Mouse (Mus musculus) intestine, embryonic 14.5 days (tissue): ENCODE results near the gene Cdrt4. TPM values are rescaled to one million over a fixed set of nuclear protein-coding genes. Genes with fewer than 3 reads are reported as not detected.

ENCODE experiments used
- ATAC-seq: fragments of 200-750 bp; cut with Nextera tagmentation; replicated peaks from 2 replicates; pipeline ENCODE4 v1.8.0; 2017; ENCODE audit warnings: low read depth, moderate number of reproducible peaks, moderate TSS enrichment, moderate library complexity; ENCODE audit not compliant: low FRiP score, low TSS enrichment
- DNase-seq: peaks from one replicate; pipeline ENCODE4 v3.0.0-alpha.2; 2018; ENCODE audit warnings: low spot score
- H3K27ac ChIP-seq: fragments of 300-500 bp; sonication (generic); 2 replicates; pipeline ENCODE4 v1.5.1; 2014; ENCODE audit warnings: low read depth, mild to moderate bottlenecking, control low read depth
- H3K27me3 ChIP-seq: fragments of 300-500 bp; sonication (generic); replicated peaks from 2 replicates; pipeline ENCODE4 v1.6.1; 2014; ENCODE audit warnings: low read length, control low read depth; ENCODE audit not compliant: control insufficient read depth, insufficient read depth
- H3K36me3 ChIP-seq: fragments of 300-500 bp; sonication (generic); 2 replicates; pipeline ENCODE4 v1.6.1; 2014; ENCODE audit warnings: low read length, control low read depth; ENCODE audit not compliant: control insufficient read depth, insufficient read depth
- H3K4me1 ChIP-seq: fragments of 300-500 bp; sonication (generic); replicated peaks from 2 replicates; pipeline ENCODE4 v1.6.1; 2014; ENCODE audit warnings: low read length, control low read depth, mixed read lengths; ENCODE audit not compliant: control insufficient read depth, insufficient read depth
- H3K4me2 ChIP-seq: fragments of 300-500 bp; sonication (generic); 2 replicates; pipeline ENCODE4 v1.6.1; 2014; ENCODE audit warnings: low read length
- H3K4me3 ChIP-seq: fragments of 300-500 bp; sonication (generic); 2 replicates; pipeline ENCODE4 v1.5.1; 2014; ENCODE audit warnings: low read depth, low read length, control low read depth, mixed read lengths
- H3K9ac ChIP-seq: fragments of 300-500 bp; sonication (generic); 2 replicates; pipeline ENCODE4 v1.6.1; 2014; ENCODE audit warnings: mild to moderate bottlenecking, low read length
- H3K9me3 ChIP-seq: fragments of 300-500 bp; sonication (generic); 2 replicates; pipeline ENCODE4 v1.6.1; 2016; ENCODE audit warnings: low read length, control low read depth; ENCODE audit not compliant: control insufficient read depth
- WGBS: fragments of 180-500 bp; shearing (Covaris S2); extraction: QIAGEN DNeasy Blood & Tissue Kit; methylation state at CpG from one replicate; pipeline ENCODE4 v1.1.7; 2014; 5-methylcytosine and 5-hydroxymethylcytosine counted together
- polyA plus RNA-seq: library from polyadenylated mRNA; unstranded; fragments of >200 nt; fragmentation: Nextera tagmentation; extraction: Ambion mirVana; gene quantifications from 2 replicates; pipeline ENCODE4 v1.2.1, GENCODE M21; 2014

Gene Cdrt4
- polyA plus RNA-seq, 1 experiment from 2014 or later, result 0.35 TPM

DNA sequence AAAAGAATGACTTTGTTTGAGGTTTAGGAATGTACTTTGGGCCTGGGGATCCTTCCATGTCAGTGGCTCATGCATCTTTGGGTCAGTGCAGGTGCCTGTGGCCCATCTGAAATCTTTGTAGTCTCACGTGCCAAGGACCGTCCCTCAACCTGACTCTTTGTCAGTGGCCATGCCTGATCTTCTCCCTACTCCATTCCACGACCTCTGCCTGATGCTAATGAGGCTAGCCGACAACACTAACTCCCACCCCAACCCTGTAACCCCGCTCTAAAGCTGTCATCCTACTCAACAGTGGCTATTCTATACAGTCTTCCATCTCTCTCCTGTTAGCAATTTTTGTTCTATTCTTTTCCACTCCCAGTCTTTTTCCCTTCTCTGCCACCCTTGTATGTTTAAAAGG lies 4.2 kb downstream of the Cdrt4 start:
- ATAC-seq (no peak), DNase-seq (no peak)
- Histone ChIP-seq H3K4me1 (no peaks in the 10 kb centered on the region), H3K36me3 (no peaks in the 10 kb centered on the region), H3K4me3 (no peak overlapping the region), H3K9me3 (peaks cover 6% of the 10 kb centered on the region; the same call in 1 of the 2 replicates), H3K27me3 (no peaks in the 10 kb centered on the region), H3K27ac (no peak overlapping the region), H3K9ac (no peak overlapping the region), H3K4me2 (no peak overlapping the region)
- WGBS, result 81% methylated on average over 5 of the region's 5 CpGs

DNA sequence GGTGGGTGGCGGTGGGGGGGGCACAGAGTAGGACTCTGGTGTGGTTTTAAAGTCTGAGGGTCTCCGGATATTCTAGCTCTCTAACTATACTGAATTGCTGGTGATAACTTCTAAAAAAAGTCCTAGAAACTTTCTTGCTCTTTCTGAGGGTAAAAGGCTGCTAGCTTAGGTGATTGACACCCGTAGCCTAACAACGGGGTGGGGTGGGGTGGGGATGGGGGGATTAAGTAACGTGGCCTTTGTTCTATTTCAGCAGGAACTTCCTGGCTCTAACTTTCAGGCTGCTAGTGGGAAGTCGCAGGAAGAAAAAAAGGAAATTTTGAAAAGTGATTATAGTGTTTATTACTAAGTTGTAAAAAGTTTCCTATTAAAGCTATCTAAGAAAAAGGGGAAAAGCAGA lies 4.8 kb downstream of the Cdrt4 start:
- no peaks in the 10 kb centered on the region for H3K27me3 ChIP-seq
- no peak overlapping the region for H3K4me2 ChIP-seq
- H3K4me1 ChIP-seq, result no peaks in the 10 kb centered on the region
- ATAC-seq (no peak), DNase-seq (no peak)
- no peaks in the 10 kb centered on the region for H3K36me3 ChIP-seq
- no peak overlapping the region for H3K9ac ChIP-seq
- peaks cover 6% of the 10 kb centered on the region; the same call in 1 of the 2 replicates for H3K9me3 ChIP-seq
- H3K4me3 ChIP-seq, result no peak overlapping the region
- 41% methylated on average over 6 of the region's 6 CpGs for WGBS
- H3K27ac ChIP-seq, result no peak overlapping the region

DNA sequence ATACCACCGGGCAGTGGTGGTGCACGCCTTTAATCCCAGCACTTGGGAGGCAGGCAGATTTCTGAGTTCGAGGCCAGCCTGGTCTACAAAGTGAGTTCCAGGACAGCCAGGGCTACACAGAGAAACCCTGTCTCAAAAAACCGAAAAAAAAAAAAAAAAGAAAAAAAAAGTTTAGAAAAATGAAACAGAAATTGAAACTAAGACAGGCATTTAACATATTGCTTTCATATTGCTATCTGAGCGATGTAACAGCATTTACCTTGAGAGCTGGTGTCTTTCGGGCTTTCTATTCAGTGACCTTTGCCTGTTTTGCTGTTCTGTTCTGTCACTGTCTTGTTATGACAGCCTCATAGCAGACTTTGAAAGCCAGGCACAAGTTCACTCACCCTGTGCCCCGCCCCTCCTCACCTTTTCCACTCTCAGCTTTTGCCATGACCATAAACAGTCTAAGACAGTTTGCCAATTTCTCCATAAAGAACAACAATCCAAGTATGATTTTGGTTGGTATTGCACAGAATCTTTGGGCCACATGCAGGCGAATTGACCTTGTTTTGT lies 6.7 kb downstream of the Cdrt4 start:
- no peak overlapping the region for H3K4me3 ChIP-seq
- no peak overlapping the region for H3K9ac ChIP-seq
- ATAC-seq (no peak), DNase-seq (no peak)
- H3K27me3 ChIP-seq, result no peaks in the 10 kb centered on the region
- H3K27ac ChIP-seq, result no peak overlapping the region
- no peak overlapping the region for H3K4me2 ChIP-seq
- no peaks in the 10 kb centered on the region for H3K4me1 ChIP-seq
- 88% methylated on average over 8 of the region's 8 CpGs for WGBS
- H3K36me3 ChIP-seq, result no peaks in the 10 kb centered on the region
- peaks cover 6% of the 10 kb centered on the region; the same call in 1 of the 2 replicates for H3K9me3 ChIP-seq

DNA sequence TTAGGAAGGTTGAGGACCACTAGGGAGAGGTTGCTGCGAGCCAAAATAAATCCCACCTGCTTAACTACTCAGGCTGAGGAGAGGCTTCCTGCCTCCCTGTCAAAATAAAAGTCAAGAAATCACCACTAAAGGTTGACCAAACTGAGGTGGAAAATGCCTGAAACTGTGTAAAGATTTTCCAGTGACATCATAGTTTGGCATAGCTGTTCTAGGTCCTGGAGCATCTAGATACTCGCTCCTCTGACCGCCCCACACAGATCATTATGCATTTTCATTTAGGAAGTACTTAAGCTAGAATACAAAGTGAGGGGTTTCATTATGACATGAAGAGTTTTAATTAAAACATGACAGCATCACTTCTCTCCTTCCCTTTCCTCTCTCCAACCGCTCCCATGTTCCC lies 12.3 kb downstream of the Cdrt4 start:
- Histone ChIP-seq H3K4me1 (peaks cover 14% of the 10 kb centered on the region), H3K36me3 (no peaks in the 10 kb centered on the region), H3K4me2 (no peak overlapping the region), H3K27ac (no peak overlapping the region), H3K4me3 (no peak overlapping the region), H3K9me3 (no peaks in the 10 kb centered on the region), H3K9ac (no peak overlapping the region), H3K27me3 (no peaks in the 10 kb centered on the region)
- ATAC-seq (no peak), DNase-seq (no peak)
- WGBS, result 86% methylated on average over 4 of the region's 4 CpGs

DNA sequence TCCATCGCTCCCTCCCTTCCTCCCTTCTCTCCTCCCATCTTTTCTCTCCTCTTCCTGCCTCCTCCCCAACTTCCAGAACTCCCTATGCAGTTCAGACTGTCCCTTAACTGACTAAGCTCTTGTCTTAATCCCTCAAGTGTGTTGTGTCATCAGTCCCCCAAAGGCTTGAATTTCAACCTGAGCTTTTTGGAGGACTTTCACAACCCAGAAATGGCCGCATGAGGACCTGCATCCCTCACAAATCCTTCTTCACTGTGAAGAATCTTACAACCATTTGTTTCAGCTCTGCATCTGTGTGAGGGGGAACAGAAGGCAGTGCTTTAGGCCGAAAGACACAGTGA lies 15.4 kb downstream of the Cdrt4 start:
- no peaks in the 10 kb centered on the region for H3K9me3 ChIP-seq
- H3K4me3 ChIP-seq, result no peak overlapping the region; the same call in 1 of the 2 replicates
- ATAC-seq, result peak; percentile 19; the same call in 1 of the 2 replicates
- no peaks in the 10 kb centered on the region for H3K36me3 ChIP-seq
- no peaks in the 10 kb centered on the region for H3K27me3 ChIP-seq
- WGBS, result 39% methylated on average over 3 of the region's 3 CpGs
- peak overlapping the region; percentile 52 for H3K4me2 ChIP-seq
- peaks cover 14% of the 10 kb centered on the region for H3K4me1 ChIP-seq
- H3K27ac ChIP-seq, result peak overlapping the region; percentile 90
- no peak for DNase-seq
- H3K9ac ChIP-seq, result no peak overlapping the region; the same call in 1 of the 2 replicates

DNA sequence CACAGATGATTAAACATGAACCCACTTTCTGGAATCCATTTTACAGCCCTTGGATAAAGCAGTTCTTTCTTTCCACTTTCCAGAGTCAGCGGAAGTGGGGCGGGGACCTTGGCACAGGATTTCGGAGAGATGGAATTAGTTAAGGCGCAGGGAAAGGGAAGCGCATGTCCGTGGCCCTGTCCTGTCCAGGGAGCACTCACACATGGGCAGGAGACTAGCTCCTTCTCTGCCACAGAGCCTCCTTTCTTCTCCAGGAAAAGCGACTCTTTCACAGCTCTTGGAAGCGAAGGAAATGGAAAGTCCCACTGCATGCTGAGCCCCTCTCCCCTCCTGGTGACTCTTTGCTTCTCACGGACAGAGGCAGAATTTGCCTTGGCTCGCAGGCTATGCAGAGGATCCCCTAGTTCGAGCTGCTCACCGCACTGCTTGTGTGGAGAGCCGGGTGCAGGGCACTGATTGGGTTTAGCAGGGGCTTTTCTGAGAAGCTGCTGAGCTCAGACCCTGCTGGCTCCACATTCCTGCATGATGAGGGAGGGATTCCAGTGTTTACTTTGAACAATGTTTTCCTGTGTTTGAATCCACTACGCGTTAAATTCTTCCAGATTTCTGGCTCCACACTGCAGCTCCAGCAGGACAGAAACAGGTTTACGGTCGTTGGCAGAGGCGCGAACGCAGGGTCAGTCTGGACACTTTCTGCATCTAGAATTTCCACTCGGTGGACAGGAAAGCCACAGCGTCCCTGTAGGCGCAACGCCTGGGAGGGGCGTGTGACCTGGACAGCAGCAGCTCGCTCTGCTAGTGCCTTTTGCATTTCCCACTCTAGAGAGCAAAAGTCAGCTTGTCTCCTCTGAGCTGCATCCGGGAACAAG lies 16.0 kb downstream of the Cdrt4 start:
- 3% methylated on average over 27 of the region's 27 CpGs for WGBS
- DNase-seq (peak; percentile 80), ATAC-seq (peak; percentile 86)
- peaks cover 14% of the 10 kb centered on the region for H3K4me1 ChIP-seq
- peak overlapping the region; percentile 52 for H3K4me2 ChIP-seq
- peak overlapping the region; percentile 90 for H3K27ac ChIP-seq
- H3K4me3 ChIP-seq, result peak overlapping the region; percentile 8
- peak overlapping the region; percentile 25 for H3K9ac ChIP-seq
- H3K27me3 ChIP-seq, result no peaks in the 10 kb centered on the region
- no peaks in the 10 kb centered on the region for H3K9me3 ChIP-seq
- no peaks in the 10 kb centered on the region for H3K36me3 ChIP-seq

DNA sequence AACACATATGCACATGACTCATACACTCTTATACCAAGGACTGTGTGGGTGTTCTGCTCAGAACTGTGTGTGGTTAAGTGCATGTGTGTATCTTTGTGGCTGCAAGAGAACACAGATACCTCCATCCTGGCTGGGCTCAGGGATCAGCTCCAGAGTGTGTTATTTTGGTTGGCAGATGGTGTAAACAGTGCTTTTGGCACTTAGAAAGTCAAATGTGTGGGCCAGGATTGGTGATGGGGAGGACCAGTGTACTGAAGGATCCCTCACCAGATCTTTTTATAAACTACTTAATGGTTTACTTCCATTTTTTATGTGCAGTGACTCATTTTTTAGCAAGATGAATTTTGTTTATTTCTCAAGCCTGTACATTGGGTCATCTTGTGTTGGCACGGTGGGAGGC lies 26.2 kb downstream of the Cdrt4 start:
- no peaks in the 10 kb centered on the region for H3K4me1 ChIP-seq
- H3K27ac ChIP-seq, result no peak overlapping the region
- H3K4me2 ChIP-seq, result no peak overlapping the region
- no peak for DNase-seq
- 72% methylated on average over 1 of the region's 1 CpGs for WGBS
- no peak for ATAC-seq
- H3K27me3 ChIP-seq, result no peaks in the 10 kb centered on the region
- no peak overlapping the region for H3K4me3 ChIP-seq
- H3K9me3 ChIP-seq, result peaks cover 5% of the 10 kb centered on the region; the same call in 1 of the 2 replicates
- no peak overlapping the region for H3K9ac ChIP-seq
- H3K36me3 ChIP-seq, result no peaks in the 10 kb centered on the region

DNA sequence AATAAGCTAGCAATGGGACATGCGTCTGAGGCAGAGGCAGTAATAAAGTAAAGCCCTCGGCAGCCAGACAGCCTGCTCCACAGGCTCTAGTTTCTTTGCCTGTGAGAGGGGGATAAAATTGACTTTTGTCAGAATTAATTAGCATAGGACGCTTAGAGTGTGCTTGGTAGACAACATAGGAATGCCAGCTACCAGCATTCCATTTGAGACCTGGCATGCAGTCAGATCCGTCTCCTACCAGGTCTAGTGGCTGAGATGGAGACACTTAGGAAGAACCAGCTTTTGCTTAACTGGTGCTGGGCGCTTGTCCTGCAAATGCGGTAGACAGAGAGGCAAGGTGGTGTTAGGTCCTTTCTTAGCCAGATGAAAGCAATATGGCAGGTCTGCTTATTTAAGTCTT lies 27.9 kb downstream of the Cdrt4 start:
- no peak for DNase-seq
- ATAC-seq, result no peak

More for the DNA sequence above, 27.9 kb downstream of the Cdrt4 start:
- Histone ChIP-seq H3K4me2 (no peak overlapping the region), H3K4me1 (no peaks in the 10 kb centered on the region), H3K27ac (no peak overlapping the region), H3K9me3 (peaks cover 5% of the 10 kb centered on the region; the same call in 1 of the 2 replicates), H3K36me3 (no peaks in the 10 kb centered on the region), H3K4me3 (no peak overlapping the region), H3K9ac (no peak overlapping the region), H3K27me3 (no peaks in the 10 kb centered on the region)
- WGBS, result 69% methylated on average over 6 of the region's 6 CpGs
